Mouse (Mus musculus) right cerebral cortex, adult 2 months (tissue): ENCODE measurements at regions not wholly inside any gene's neighbourhood (a gene's known extent, or its start where the extent isn't known, plus 50 kb on each side); places are given as distances from the start of the nearest gene placed in this dataset.

Source experiments
- DNase-seq, 2 experiments: peaks; one replicate each; pipeline ENCODE4 v3.0.0; 2021 to 2022; ENCODE audit warnings: low spot score in 2 of 2

DNA sequence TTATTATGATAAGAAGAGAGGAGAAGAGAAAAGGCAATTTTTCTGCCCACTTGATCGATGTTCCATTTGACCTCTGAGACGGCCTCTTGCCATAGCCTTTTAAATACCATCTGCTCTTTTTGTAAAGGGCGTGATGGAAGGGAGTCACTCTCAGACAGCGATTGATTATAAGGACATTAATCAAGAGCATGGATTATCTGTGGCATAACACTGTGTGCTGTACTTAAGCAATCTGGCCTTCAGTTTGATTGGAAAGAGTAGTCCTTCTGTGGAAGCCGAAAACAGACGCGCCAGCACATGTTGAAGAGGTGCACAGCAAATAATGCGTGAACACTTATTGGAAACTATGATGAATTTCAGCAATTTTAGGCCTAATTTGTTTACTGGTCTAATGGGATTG lies 685.4 kb upstream of the Robo1 start:
- DNase-seq: no peak

DNA sequence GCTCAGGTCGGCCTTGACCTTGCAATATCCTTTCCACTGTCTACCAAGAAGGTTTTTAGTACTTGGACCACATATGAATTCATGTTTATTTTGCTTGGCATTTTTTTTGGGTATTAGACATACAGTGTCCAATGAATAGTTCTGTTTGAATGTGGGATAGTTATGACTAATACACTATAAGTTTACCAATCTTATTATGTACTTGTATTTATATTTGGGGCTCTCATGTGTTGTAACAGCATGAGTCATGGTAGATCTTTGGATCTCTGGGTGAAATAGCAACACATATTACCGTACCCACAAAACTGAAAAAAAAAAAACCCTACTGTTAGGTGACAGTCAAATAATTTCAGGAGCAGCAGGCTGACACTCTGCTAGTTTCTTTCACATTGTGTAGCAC lies 667.7 kb upstream of the Robo1 start:
- no peak for DNase-seq

DNA sequence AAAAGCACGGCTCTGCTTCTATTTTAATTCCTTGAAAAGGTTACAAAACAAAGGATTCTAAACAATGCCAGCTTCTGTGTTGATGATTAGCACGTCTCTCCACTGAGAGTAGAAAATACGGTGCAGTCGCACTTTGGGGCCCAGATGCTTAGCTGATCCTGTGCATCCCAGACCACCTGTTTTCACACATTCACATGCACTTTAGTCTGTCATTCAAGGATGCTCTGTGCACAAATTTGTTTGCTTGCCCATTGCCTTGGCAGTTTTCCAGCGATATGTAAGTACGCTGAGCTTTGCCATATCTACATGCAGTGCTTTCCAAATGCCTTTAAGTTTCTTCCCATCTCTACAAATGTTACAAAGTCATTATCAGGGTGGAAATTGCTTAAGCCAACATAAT lies 664.9 kb upstream of the Robo1 start:
- DNase-seq: peak; percentile 2 to 3

DNA sequence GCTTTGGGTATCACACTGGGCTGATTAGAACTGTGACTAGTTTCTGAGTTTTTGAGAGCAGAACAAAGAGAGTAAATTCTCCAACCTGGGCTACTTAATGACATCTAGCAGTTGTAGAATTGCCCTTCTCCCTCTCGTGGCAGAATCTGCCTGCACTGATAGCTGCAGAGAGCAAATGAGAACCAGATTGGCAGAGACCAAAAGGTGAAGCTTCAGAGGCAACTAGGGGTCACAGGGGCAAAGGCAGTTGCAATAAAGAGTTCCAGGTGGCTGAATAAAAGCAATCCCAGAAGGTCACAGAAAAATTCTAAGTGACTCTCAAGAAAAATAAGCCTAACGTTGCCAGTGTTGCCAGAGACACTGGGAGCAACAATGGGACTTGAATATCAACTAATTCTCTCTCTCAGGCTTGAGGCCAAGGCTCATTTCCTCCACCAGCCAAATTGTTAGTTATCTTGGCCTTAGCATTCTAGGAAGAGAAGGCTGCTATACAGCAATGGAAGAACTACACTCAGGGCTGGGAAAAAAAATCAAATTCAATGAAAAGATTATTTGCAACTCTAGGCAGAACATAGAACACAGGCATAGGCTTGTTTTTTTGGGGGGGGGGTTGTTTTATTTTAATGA lies 629.9 kb upstream of the Robo1 start:
- DNase-seq: no peak

DNA sequence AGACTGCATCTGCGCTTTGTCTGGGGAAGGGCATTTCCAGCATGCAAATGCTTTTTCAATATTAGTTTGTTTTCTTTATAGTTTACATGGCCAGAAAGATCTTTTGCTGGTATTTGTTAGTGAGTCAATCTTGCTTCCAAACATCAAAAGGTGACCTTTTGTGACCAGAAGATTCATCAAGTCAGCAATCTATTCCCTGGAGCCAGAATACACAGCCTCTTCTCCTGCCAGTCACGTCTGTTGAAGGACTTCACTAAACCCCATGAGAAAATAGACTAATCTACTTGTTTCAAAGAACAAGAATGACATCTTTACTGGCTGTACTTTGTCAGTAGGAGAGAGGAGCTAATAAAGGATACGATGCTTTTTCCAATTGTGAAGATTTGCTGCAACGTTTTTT lies 614.6 kb upstream of the Robo1 start:
- DNase-seq: no peak

DNA sequence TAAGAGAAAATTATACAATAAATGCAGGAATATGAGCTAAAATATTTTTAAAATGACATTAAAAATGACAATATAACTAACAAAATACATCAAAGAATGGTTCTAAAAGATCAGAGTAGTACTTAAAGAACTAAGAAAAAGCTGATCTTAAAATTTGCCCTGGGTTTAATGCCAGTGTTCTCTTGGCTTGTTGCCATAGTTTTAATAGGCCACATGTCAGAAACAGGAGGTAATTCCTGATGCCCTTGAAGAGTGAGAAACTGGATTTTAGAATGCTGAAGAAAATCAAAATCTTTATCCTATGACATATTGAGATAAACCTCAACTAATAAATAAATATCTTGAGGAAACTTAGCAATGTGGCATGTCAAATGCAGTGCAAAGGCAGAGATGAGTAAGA lies 602.3 kb upstream of the Robo1 start:
- no peak for DNase-seq

DNA sequence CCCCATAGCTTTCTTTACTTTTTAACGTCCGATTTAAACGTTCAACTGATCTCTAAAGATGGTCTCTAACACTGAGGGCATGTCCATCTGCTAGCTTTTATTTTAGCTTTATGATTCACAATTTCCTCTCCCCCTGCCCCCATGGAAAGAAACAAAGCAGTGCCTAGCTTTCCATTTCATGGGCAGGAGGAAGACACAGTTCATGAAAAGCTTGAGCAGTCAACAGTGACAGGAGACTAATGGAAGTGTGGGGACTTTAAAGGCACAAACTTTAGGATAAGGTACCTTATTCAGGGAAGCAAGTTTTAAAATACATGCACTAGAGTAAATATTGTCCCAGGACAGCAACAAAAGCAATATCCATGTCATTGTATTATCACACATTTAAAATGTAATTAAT lies 598.4 kb upstream of the Robo1 start:
- no peak for DNase-seq

DNA sequence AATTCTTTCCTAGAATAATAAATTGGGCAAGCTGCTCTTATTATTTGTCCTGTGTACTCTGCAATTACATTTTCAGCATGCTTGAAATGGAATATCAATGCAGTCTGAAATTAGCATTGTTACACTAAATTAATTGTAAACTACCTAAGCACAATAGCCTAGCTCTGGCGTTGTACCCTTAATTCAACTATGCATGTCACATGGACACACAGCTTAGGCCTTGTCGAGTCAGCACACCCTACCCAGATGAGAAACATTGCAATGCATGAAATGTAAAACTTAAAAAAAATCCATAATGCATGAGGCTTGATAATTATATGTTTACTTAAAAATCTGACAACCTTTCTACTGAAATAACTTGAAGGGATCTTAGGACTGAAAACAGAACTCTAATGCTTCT lies 596.2 kb upstream of the Robo1 start:
- no peak for DNase-seq

DNA sequence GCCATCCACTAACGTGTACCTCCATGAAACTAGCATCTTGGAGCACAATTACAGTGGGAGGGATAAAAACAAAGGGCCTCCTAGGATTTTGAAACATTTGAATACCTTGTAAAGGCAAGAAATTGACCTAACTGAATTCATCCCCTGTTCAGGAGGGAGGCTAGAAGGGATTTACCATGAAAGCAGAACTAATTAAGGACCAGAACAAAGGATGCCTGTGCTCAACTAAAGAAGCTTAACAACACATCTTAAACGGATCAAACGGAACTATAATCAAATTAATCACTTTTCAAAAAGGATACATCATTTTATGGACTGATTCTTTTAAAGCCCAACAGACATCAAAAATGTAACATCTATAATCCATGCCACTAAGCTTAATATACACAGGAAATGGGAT lies 590.9 kb upstream of the Robo1 start:
- no peak for DNase-seq

DNA sequence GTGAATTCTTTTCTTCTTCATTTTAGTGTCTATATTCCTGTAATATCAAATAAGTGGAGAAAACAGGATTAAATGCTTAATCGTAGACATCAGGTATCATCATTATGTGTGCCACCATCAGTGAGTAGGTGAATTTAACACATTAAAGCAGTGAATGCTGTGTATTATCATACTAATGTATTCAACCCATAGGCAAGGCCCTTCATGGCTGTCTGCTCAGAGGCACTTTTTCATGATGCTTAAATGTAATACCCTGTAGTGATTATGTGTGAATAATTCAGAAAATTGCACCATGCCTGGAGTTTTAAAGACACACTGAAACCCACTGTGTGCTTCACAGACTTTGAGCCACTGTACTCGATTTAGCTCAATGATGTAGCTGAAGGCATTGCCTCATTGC lies 583.2 kb upstream of the Robo1 start:
- DNase-seq: no peak

DNA sequence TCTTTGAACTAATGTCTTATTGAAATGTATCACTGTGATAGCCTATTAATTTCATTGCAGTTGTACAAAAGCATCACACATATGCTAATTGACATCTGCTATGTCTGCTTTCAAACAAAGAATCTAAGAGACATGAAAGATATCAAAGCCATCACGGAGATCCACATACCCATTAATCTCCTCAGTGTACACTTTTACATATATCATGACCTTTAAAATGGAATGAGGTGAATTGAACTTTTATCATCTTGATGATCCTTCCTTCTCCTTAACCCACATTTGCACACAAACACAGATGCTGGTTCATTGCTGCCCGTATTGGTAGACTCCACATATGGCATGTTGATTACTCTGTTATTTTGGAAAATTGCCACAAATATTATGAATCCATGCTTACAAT lies 570.2 kb upstream of the Robo1 start:
- no peak for DNase-seq

DNA sequence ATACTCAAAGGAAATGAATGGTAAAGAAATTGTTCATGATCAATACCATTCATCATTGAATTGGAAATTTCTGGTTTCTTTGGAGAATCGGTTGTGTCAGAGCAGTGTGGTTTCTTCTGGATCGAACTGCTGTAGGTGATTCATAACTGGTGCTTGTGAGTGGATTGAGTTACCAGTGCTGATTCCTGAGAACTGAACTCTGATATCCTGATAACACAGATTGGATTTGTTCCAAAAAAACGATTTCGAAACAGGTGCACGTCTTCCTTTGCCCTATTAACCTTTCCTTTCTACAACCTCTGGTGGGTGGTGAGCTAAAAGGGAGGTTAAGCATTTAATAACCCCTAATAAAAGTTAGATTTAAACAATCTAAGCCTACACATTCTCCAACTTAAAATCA lies 569.0 kb upstream of the Robo1 start:
- no peak for DNase-seq

DNA sequence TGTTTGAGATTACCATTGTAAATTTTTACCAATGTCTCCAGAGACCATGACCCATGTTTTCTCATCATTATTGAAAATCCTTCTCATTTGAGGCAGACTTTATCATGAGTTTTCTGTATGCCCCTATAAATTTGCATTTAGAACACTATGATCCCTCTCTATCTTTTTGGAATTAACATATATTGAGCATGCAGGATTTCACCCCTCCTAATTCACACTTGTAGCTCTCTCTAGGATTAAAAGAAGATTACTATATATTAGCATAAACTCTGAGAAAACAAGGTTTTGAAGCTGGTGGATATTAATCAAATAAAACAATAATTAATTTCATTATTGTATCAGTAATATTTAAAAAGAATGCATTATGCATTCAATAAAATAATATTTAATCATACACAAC lies 527.2 kb upstream of the Robo1 start:
- DNase-seq: no peak

DNA sequence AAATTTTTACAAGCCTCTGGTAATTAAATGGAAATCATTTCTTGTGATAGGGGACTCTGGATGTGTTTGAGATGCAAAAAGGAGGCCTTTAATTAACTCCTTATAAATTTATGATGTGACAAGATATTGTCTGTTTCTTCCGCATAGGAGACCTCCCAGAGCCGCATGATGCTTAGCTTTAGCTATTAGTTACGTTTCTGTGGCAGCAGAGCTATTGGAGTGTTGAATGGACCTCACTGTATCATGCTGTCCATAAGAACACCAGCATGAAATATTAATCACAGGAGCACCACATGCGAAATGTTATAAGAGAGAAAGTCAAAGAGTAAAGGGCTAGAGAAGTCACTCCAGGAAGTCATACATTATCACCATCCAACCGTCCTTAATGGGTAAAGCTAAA lies 495.3 kb upstream of the Robo1 start:
- DNase-seq: no peak

DNA sequence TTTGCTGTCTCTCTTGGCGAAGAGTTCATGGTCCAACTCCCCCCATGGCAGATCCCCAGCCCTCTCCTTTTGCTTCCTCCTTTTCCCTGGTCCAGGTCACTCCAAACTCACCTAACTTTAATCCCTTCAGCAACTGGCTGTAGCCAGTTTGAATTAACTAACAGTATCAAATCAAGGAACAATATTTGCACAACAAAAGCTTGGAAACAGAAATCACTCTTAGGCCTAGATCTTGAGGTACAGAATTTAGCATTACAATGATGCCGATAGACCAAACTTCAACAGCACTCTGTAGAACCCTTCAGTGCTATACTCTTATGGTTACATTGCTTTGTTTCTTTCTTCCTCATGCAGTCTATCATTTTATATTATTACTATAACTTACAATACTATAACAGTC lies 472.8 kb upstream of the Robo1 start:
- DNase-seq: no peak

DNA sequence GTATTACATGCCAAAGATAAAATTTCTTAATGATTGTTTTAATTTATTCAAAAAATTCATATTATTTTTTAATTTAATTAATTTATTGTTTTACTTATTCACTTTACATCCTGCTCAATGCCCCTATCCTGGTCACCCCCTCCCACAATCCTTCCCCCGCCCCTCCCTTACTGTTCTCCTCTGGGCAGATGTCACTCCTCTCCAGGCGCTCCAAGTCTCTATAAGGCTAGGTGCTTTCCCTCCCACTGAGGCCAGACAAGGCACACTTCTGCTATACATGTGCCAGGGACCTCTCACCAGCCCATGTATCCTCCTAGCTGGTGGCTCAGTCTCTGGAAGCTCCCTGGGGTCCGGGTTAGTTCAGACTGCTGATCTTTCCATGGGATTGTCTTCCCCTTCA lies 458.0 kb upstream of the Robo1 start:
- no peak for DNase-seq

DNA sequence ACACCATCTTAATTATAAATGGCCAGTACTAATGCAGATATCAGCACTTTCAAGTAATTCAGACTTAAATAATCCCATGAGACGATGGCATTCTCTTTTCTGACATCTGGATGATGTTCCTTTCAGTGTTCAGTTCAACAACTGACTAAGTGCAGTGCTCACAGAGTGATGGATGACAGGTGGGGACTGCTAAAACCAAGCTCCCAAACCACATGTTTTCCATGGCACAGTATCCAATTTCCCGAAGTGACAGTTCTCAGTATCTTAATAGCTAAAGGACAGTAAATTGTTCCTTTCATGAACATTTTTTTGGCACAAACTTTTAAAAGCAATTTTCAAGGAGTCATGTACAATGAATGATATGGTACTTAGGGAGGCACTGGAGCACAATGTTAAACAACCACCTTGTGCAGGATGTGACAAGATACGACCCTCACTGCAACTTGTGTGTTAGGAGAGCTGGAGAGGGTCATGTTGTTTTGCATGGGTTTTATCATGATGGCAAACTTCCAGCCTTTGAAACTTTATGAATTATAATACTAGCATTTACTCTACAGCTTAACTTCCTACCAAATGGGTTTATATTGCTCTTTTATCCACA lies 456.4 kb upstream of the Robo1 start:
- no peak for DNase-seq

DNA sequence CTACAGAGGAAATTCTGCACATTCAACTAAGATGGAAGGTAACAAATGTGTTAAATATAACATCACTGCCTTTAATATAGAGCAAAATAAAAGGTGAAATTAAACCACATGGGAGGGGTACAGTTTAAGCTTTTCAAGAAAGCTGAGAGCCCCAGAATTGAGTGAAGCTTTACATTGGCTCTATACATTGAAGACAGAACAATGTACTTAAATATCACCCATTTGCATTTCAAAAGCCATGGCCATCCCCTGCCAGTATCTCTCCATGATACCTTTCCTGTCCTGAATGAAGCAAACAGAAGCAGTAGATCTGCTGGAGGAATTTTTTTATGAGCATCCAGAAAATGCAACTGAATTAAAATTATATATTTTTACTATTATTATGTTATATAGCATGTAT lies 450.2 kb upstream of the Robo1 start:
- no peak for DNase-seq

DNA sequence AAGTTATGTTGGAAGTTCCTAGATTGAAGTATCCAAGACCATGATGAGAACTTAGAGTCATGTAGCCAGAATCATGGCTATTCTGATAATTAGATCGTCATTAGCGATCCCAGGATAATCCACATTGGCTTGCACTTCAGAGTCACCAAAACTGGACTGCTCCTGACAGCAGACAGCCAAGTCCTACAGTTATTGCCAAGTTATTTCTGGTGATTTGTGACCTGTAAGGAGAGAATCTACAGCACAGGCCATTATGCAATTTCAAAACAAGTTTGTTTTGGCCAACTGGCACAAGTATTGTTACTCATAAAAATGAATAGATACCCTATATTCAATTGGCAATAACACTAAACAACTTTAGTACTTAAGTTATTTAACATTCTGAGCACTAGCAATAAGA lies 447.9 kb upstream of the Robo1 start:
- no peak for DNase-seq

DNA sequence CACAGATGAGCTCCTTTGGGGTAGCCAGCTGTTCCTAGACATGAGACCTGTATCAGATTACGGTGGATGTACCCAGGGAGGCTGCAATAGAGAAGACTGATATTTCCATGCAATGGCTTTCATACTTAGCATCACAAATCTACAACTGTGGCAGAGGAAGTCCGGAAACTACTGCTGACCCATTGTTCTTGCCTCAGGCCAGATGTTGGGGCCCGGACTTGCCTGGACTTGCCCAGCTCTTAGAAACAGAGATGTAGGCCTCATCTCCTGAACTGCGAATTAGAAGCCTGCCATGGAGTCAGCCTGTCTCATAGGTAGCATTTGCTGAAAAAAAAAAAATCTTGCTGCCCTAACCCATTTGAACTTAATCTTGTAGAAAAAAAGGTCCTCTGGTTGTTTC lies 422.4 kb upstream of the Robo1 start:
- DNase-seq: no peak

DNA sequence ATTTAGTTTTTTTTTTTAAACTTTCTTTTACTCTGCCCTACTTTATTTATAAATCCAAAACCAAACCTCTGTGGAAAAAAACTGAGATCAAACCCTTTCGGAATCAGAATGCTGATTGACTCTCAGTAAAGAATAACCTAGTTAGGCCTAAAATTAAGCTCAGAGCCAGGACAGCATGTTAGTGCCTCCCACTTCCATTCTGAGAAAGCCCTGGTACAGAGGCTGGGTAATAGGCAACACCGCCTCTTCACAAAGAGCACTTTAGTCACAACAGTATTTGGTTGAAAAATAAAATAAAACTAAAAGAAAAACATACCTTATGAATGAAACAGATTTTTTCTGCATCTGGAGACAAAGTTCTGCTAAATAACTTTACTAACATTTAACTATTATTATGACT lies 418.4 kb upstream of the Robo1 start:
- DNase-seq: no peak

DNA sequence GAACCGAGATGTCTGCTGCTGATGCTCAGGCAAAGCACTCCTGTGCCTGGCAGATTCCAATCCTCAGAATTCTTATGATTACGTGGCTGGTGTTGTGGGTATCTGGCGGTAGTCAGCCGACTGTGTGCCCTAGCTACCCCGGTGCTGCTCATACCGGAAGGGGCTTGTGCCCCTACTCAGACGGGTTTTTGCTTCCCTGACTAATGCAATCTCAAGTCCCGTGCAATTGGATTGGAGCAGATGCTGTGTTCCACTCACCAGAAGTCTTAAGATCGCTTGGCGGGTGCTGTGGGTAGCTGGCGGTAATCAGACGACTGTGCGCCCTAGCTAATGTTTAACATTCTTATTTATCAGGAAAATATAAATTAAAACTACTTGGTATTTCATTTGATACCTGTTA lies 385.0 kb upstream of the Robo1 start:
- no peak for DNase-seq

DNA sequence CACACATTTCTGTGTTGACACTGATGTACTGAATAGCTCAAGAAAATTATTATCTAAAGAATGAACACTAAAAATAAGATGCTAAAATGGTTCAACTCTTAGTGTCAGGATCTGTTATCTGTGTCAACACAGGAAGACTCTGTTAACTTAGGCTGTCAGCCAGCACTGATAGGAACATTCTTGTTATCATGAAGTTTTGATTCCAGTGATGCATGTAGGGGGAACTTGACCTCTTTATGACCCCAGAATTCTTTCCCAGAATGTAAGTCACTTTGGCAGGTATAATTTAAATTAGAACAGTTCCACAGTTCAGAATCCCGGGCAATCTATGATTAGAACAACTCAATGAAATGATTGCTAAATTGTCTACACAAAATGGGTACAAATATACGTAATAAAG lies 363.9 kb upstream of the Robo1 start:
- no peak for DNase-seq

DNA sequence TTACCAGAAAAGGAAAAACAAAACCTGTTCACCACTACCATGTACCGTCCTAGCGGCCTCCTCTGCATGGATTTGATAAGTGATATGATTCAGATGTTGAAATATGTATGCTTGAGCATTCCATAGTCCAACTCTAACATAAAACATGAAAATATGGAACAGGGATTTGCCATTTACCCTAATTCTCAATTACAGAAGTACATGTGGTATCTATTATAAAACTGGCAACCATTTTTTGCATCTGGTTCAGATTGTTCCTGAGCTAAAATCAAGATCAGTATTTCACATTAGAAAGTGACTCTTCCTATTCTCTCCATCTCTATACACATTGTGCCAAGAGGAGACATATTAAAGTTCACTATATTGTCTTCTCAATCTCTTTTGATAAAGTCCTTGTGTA lies 363.3 kb upstream of the Robo1 start:
- no peak for DNase-seq
